Mouse (Mus musculus): ENCODE data around the gene Cfap77. TPM values are rescaled to one million over a fixed set of nuclear protein-coding genes. Genes with fewer than 3 reads are reported as not detected.

Cfap77 gene
- polyA plus RNA-seq, 1 experiment from 2014 or later: 0.18 TPM

DNA sequence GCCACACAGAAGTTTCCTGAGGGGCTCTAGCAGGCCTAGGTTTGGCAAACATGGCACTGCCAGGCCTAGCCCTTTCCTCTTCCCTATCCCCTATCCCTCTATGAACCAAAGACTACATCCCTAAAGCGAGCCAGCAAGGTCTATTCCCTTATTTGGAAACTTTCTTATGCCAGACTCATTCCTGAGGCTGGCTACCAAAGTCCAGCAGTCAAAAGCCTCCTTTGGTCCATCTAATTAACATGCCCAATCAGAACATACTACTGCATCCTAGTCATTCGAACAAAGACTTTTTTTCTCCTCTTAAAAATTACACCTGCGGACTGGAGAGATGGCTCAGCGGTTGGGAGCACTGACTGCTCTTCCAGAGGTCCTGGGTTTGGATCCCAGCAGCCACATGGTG, 22.9 kb downstream of the Cfap77 start:
- no peak overlapping the region for H3K9ac ChIP-seq (ENCODE audit: low read length)
- no peaks in the 10 kb centered on the region for H3K36me3 ChIP-seq (ENCODE audit: control insufficient read depth, insufficient read depth, low read length)
- H3K27me3 ChIP-seq (ENCODE audit: control insufficient read depth, insufficient read depth, low read length): no peaks in the 10 kb centered on the region; the same call in 1 of the 2 replicates
- no peak overlapping the region for H3K27ac ChIP-seq (replicated peaks in 1 of 2; ENCODE audit: control insufficient read depth in 1 of 2, insufficient read depth in 1 of 2, low read depth in 2 of 2, low read length in 2 of 2)
- H3K4me1 ChIP-seq (ENCODE audit: control insufficient read depth in 2 of 2, insufficient read depth in 2 of 2, low read length in 2 of 2): peaks cover 0 to 2% of the 10 kb centered on the region in 2 experiments; a peak in 1 of 4 replicates
- H3K4me2 ChIP-seq (ENCODE audit: low read length): no peak overlapping the region
- no peak for ATAC-seq (ENCODE audit: insufficient number of reproducible peaks, insufficient read depth, low FRiP score, low read depth)
- 85% methylated on average over 4 of the region's 4 CpGs for WGBS
- no peak overlapping the region for H3K4me3 ChIP-seq (ENCODE audit: control insufficient read depth in 1 of 2, insufficient read depth in 1 of 2, low read depth in 1 of 2, low read length in 2 of 2)
- H3K9me3 ChIP-seq (ENCODE audit: control insufficient read depth, low read length): no peaks in the 10 kb centered on the region

DNA sequence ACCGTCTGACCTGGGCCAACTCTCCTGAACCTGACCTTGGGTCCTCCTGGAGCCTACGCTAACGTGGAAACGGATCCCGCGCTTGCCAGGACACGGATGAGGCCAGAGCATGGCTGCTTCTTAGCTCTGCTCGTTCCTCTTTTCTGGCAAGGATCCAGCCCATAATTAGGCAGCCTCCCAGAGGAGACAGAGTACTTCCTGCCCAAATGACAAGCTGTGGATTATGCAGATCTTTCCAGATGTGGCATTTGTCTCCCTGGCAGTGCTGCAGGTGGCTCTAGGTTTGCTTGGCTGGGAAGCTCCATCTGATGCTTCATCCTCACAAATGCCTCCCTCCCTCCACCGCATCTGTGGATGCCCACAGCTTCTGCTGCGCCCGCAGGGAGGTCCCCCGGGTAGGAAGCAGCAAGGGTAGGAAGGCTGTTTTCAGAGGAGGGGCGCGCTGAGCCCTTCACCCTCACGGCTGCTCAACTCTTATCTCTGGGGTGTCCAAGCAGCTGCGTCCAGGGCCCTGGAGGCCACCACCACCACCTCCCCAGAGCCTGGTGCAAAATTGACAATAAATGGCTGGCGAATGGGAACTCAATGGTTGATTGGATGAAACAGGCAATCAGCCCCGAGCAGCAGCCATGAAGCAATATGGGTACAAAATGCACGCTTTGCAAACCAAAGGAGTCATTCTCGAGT, 24.7 kb downstream of the Cfap77 start:
- Histone ChIP-seq H3K27me3 (ENCODE audit: control insufficient read depth, insufficient read depth, low read length) (no peaks in the 10 kb centered on the region; the same call in 1 of the 2 replicates), H3K9ac (ENCODE audit: low read length) (no peak overlapping the region), H3K9me3 (ENCODE audit: control insufficient read depth, low read length) (no peaks in the 10 kb centered on the region), H3K4me2 (ENCODE audit: low read length) (no peak overlapping the region), H3K36me3 (ENCODE audit: control insufficient read depth, insufficient read depth, low read length) (no peaks in the 10 kb centered on the region), H3K4me1 (ENCODE audit: control insufficient read depth in 2 of 2, insufficient read depth in 2 of 2, low read length in 2 of 2) (peaks cover 0 to 2% of the 10 kb centered on the region in 2 experiments; a peak in 1 of 4 replicates), H3K4me3 (ENCODE audit: control insufficient read depth in 1 of 2, insufficient read depth in 1 of 2, low read depth in 1 of 2, low read length in 2 of 2) (no peak overlapping the region), H3K27ac (replicated peaks in 1 of 2; ENCODE audit: control insufficient read depth in 1 of 2, insufficient read depth in 1 of 2, low read depth in 2 of 2, low read length in 2 of 2) (no peak overlapping the region)
- WGBS: 32% methylated on average over 20 of the region's 20 CpGs
- no peak for ATAC-seq (ENCODE audit: insufficient number of reproducible peaks, insufficient read depth, low FRiP score, low read depth)

DNA sequence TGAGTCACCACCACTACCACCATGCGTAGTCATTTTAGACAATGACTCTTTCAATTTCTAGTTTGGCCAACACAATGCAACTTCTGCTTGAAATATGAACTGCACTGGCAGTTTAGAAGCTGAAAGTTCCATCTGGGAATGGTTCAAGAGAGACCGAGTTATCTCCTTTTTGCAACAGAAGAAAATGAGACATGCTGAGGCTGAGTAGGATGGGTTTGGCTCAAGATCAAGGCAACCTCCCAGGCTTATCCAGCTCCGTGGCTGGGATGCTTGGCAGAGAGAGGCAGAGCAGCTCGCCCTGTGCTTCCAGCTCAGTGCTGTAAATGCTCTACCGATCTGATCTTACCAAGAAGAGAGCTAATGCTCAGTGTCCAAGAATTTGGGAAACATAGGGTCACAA, 29.6 kb downstream of the Cfap77 start:
- H3K9ac ChIP-seq (ENCODE audit: low read length): no peak overlapping the region
- no peaks in the 10 kb centered on the region for H3K9me3 ChIP-seq (ENCODE audit: control insufficient read depth, low read length)
- H3K4me2 ChIP-seq (ENCODE audit: low read length): no peak overlapping the region
- WGBS: 59% methylated on average over 5 of the region's 5 CpGs
- ATAC-seq (ENCODE audit: insufficient number of reproducible peaks, insufficient read depth, low FRiP score, low read depth): no peak
- no peak overlapping the region for H3K27ac ChIP-seq (replicated peaks in 1 of 2; ENCODE audit: control insufficient read depth in 1 of 2, insufficient read depth in 1 of 2, low read depth in 2 of 2, low read length in 2 of 2)
- no peaks in the 10 kb centered on the region; the same call in 1 of the 2 replicates for H3K27me3 ChIP-seq (ENCODE audit: control insufficient read depth, insufficient read depth, low read length)
- no peak overlapping the region for H3K4me3 ChIP-seq (ENCODE audit: control insufficient read depth in 1 of 2, insufficient read depth in 1 of 2, low read depth in 1 of 2, low read length in 2 of 2)
- no peaks in the 10 kb centered on the region for H3K36me3 ChIP-seq (ENCODE audit: control insufficient read depth, insufficient read depth, low read length)
- peaks cover 0 to 2% of the 10 kb centered on the region in 2 experiments; a peak in 1 of 4 replicates for H3K4me1 ChIP-seq (ENCODE audit: control insufficient read depth in 2 of 2, insufficient read depth in 2 of 2, low read length in 2 of 2)

DNA sequence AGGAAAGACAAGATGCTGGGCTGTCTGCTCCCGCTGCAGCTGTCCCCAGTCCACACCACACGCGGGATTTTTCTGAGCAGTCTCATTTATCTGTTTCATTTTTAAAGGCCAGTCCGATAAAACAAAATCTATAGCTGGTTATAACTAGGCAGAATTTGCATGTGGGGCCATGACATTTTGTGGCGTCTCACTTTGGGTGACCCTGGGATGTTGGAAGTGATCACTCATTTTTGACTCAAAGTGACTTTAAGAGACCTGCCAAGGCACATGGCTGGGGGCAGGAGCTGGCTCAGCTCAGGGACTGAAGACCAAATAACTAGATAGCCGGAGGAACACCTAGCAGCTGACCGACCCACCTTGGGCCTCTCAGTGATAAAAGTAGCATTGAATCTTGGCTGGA, 31.9 kb downstream of the Cfap77 start:
- no peaks in the 10 kb centered on the region for H3K4me1 ChIP-seq (ENCODE audit: control insufficient read depth in 2 of 2, insufficient read depth in 2 of 2, low read length in 2 of 2)
- H3K9me3 ChIP-seq (ENCODE audit: control insufficient read depth, low read length): no peaks in the 10 kb centered on the region
- H3K4me2 ChIP-seq (ENCODE audit: low read length): no peak overlapping the region
- 84% methylated on average over 7 of the region's 7 CpGs for WGBS
- H3K27ac ChIP-seq (replicated peaks in 1 of 2; ENCODE audit: control insufficient read depth in 1 of 2, insufficient read depth in 1 of 2, low read depth in 2 of 2, low read length in 2 of 2): no peak overlapping the region
- no peaks in the 10 kb centered on the region for H3K36me3 ChIP-seq (ENCODE audit: control insufficient read depth, insufficient read depth, low read length)
- H3K9ac ChIP-seq (ENCODE audit: low read length): no peak overlapping the region
- H3K27me3 ChIP-seq (ENCODE audit: control insufficient read depth, insufficient read depth, low read length): no peaks in the 10 kb centered on the region
- ATAC-seq (ENCODE audit: insufficient number of reproducible peaks, insufficient read depth, low FRiP score, low read depth): no peak
- H3K4me3 ChIP-seq (ENCODE audit: control insufficient read depth in 1 of 2, insufficient read depth in 1 of 2, low read depth in 1 of 2, low read length in 2 of 2): no peak overlapping the region

DNA sequence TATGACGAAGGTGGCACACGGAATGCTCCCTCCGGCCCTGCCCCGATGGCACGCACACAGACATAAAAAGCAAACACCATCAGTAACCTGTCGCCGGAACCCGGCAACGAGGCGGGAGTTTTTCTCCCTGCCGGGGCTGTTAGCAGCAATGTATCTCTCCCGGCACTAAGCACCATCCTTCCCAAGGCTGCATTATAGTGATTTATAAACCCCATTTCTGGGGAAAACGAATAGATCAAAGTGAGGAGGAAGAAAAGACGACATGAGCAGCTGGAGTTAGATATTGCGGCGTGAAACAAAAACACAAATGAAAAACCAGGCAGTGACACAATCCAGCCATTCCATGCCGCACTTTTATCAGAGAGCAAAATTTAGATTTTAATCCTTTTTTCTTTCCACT, 33.8 kb downstream of the Cfap77 start:
- Histone ChIP-seq H3K9me3 (ENCODE audit: control insufficient read depth, low read length) (no peaks in the 10 kb centered on the region), H3K9ac (ENCODE audit: low read length) (no peak overlapping the region), H3K4me2 (ENCODE audit: low read length) (no peak overlapping the region), H3K36me3 (ENCODE audit: control insufficient read depth, insufficient read depth, low read length) (no peaks in the 10 kb centered on the region), H3K27me3 (ENCODE audit: control insufficient read depth, insufficient read depth, low read length) (no peaks in the 10 kb centered on the region), H3K4me3 (ENCODE audit: control insufficient read depth in 1 of 2, insufficient read depth in 1 of 2, low read depth in 1 of 2, low read length in 2 of 2) (no peak overlapping the region), H3K27ac (replicated peaks in 1 of 2; ENCODE audit: control insufficient read depth in 1 of 2, insufficient read depth in 1 of 2, low read depth in 2 of 2, low read length in 2 of 2) (no peak overlapping the region), H3K4me1 (ENCODE audit: control insufficient read depth in 2 of 2, insufficient read depth in 2 of 2, low read length in 2 of 2) (peaks cover 0 to 2% of the 10 kb centered on the region in 2 experiments; a peak in 1 of 4 replicates)
- WGBS: 78% methylated on average over 17 of the region's 17 CpGs
- no peak for ATAC-seq (ENCODE audit: insufficient number of reproducible peaks, insufficient read depth, low FRiP score, low read depth)

DNA sequence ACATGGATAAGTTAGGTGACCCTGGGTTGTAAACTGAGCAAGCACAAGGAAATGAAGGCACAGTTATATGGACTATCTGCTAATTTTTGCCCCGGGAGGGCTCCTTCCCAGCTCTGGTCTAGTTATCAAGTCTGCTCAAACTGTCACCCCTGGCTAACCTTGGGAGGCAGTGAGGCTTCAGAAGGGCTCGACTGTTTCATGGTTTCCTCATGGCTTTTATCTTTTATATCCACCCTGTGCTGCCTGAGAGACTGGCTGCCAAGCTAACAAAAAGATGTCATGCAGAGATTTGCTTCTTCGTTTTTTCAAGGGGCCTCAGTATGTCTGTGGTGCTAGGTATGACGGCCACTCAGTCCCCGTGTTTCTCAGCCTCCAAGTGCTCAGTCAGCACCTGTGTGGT, 36.2 kb downstream of the Cfap77 start:
- H3K4me2 ChIP-seq (ENCODE audit: low read length): no peak overlapping the region
- H3K4me3 ChIP-seq (ENCODE audit: control insufficient read depth in 1 of 2, insufficient read depth in 1 of 2, low read depth in 1 of 2, low read length in 2 of 2): no peak overlapping the region
- H3K27me3 ChIP-seq (ENCODE audit: control insufficient read depth, insufficient read depth, low read length): no peaks in the 10 kb centered on the region
- peaks cover 0 to 2% of the 10 kb centered on the region in 2 experiments; a peak in 1 of 4 replicates for H3K4me1 ChIP-seq (ENCODE audit: control insufficient read depth in 2 of 2, insufficient read depth in 2 of 2, low read length in 2 of 2)
- WGBS: 42% methylated on average over 5 of the region's 5 CpGs
- H3K27ac ChIP-seq (replicated peaks in 1 of 2; ENCODE audit: control insufficient read depth in 1 of 2, insufficient read depth in 1 of 2, low read depth in 2 of 2, low read length in 2 of 2): no peak overlapping the region
- H3K9me3 ChIP-seq (ENCODE audit: control insufficient read depth, low read length): no peaks in the 10 kb centered on the region
- no peak overlapping the region for H3K9ac ChIP-seq (ENCODE audit: low read length)
- no peak for ATAC-seq (ENCODE audit: insufficient number of reproducible peaks, insufficient read depth, low FRiP score, low read depth)
- no peaks in the 10 kb centered on the region for H3K36me3 ChIP-seq (ENCODE audit: control insufficient read depth, insufficient read depth, low read length)

DNA sequence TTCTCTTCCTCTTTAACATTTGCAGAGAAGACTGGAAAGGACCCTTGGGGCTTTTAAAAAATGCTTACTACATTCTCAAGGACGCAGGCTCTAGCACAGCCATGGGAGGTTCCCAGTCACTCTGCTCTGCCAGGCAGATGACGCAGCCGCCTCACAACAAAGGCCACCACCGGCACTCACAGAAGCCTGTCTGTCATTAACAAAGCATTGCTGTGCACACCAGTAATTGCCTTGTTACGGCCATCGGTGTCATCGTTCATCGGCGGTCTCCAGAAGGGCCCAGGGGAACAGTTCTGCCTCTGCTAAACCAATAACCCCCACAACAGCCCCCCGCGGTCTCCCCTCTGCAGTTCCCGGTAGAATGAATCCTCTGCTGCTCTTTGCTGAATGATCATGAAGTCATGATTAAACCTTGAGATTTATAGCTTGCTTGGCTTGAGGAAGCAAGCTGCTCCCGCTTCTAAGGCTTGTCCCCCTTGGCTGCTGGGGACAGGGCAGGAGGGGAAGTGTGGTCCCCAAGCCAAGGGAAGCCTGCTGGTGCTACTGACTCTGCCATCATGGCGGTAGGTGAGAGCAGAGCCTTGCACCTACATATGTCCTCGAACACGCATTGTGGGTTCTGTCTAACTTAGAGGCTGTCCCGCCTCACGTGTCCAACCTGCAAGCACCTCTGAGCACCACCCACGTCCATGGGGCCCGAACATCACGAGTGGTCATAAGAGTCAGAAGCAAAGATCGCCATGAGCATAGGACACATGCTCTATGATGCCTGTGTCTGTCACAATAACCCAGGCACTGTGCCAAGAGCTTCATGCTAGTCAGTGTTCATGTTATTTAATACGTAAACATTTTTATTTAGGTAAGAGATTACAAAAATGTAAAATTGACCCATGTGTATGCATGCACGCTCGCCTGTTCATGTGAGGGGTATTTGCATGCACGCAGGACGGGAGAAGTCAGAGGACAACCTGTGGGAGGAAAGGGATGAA, 38.0 kb downstream of the Cfap77 start:
- Histone ChIP-seq H3K4me2 (ENCODE audit: low read length) (peak overlapping the region; percentile 12; the same call in 1 of the 2 replicates), H3K9me3 (ENCODE audit: control insufficient read depth, low read length) (no peaks in the 10 kb centered on the region), H3K36me3 (ENCODE audit: control insufficient read depth, insufficient read depth, low read length) (no peaks in the 10 kb centered on the region), H3K27ac (replicated peaks in 1 of 2; ENCODE audit: control insufficient read depth in 1 of 2, insufficient read depth in 1 of 2, low read depth in 2 of 2, low read length in 2 of 2) (no peak overlapping the region), H3K27me3 (ENCODE audit: control insufficient read depth, insufficient read depth, low read length) (no peaks in the 10 kb centered on the region), H3K9ac (ENCODE audit: low read length) (no peak overlapping the region), H3K4me1 (ENCODE audit: control insufficient read depth in 2 of 2, insufficient read depth in 2 of 2, low read length in 2 of 2) (peaks cover 0 to 2% of the 10 kb centered on the region in 2 experiments; a peak in 1 of 4 replicates), H3K4me3 (ENCODE audit: control insufficient read depth in 1 of 2, insufficient read depth in 1 of 2, low read depth in 1 of 2, low read length in 2 of 2) (no peak overlapping the region)
- 58% methylated on average over 27 of the region's 27 CpGs for WGBS
- no peak for ATAC-seq (ENCODE audit: insufficient number of reproducible peaks, insufficient read depth, low FRiP score, low read depth)
